Mouse (Mus musculus): ENCODE data around the gene Gm6176.
"Not testable (repeated sequence)": the region's sequence is repeated elsewhere in the genome, so short reads cannot be mapped to it uniquely, and the experiment has no call there.

Gene Gm6176

DNA sequence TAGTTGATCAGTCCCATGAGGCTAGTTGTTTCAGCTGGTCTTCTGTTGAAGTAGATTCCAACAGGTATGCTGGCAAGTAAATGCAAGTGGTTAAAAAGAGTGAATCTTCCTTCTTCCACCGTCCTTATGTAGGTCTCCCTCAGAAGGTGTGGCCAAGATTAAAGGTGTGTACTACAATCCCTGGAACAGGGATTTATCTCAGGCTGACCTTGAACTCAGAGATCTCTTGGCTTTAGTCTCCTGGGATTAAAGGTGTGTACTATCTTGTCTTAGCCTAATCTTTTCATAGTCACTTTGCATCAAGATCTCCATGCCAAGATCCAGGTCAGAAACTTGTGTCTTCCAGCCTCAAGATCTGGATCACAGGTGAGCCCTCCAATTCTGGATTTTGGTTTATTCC lies at the start of gene Gm6176:
Gene Gm6176, minus strand, starts transcription at position 101 of the 400 bp plus-strand sequence.
- not testable (repeated sequence) for DNase-seq (ENCODE audit: low read depth)

DNA sequence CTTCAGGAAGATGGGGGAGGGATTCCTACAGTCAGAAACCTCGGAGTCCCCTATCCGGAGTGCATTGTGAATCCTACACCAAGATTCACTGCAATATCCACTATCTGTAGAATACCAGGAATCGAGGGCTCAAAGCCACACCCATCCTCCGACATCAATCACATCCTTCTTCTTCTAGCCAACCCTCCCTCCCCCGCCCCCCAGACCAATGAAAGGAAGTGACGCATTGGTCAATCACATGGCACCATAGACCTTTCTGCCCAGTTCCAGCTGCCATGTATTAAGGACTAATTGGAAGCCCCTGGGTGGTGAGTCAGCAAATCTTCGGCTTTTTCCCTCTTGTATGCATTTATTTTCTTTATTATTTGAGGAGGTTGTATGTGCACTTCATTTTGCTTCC lies 12.7 kb upstream of the Gm6176 start, which contains the start of gene Vmn1r139:
Gene Vmn1r139, plus strand, starts transcription at position 301 of the 400 bp plus-strand sequence.
- not testable (repeated sequence) for DNase-seq (ENCODE audit: low read depth)

DNA sequence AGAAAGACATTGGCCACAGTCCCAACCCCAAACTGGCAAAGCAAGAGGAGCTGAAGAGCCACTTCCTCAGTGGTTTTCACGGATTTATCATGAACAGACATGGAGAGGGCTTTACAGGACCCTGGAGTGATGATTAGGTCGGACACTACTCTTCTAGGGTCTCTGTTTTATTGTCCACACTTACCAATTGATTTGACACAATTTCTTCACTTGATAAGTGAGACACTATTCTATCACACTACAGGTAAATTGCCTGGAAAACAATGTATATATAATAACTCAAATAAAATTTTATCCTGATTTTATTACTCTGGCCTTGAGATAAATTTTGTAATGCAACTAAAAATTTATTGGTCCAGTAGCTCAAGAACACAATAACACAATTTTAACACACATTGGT lies 27.3 kb downstream of the Gm6176 start, which contains the start of gene Vmn1r138:
Gene Vmn1r138, minus strand, starts transcription at position 101 of the 400 bp plus-strand sequence.
- not testable (repeated sequence) for DNase-seq (ENCODE audit: low read depth)
